Mouse (Mus musculus) MEL (cell line): ENCODE data around the gene Aldh9a1. TPM values are rescaled to one million over a fixed set of nuclear protein-coding genes. Genes with fewer than 3 reads are reported as not detected.

Experiments
- DNase-seq: peaks from one replicate; pipeline ENCODE4 v3.0.0; 2011; ENCODE audit warnings: low read depth, low spot score
- H3K27ac ChIP-seq: 2 replicates; pipeline ENCODE4 v1.5.1; 2012; ENCODE audit warnings: low read depth, mild to moderate bottlenecking, control low read depth, low read length, moderate library complexity; ENCODE audit not compliant: control insufficient read depth
- H3K27me3 ChIP-seq, 2 experiments: fragments of 150-350 bp in 1 of 2; sonication (generic) in 1 of 2; 2 replicates each; pipeline ENCODE4 v1.6.1; 2012; ENCODE audit warnings: low read length in 2 of 2, mild to moderate bottlenecking in 2 of 2, improper control_type of control experiment in 1 of 2, moderate library complexity in 1 of 2; ENCODE audit not compliant: insufficient read depth in 2 of 2, control insufficient read depth in 1 of 2
- H3K36me3 ChIP-seq, 2 experiments: 2 replicates each; pipeline ENCODE4 v1.6.1; 2012 to 2014; ENCODE audit warnings: low read length in 2 of 2, improper control_type of control experiment in 1 of 2, inconsistent platforms in 1 of 2, mild to moderate bottlenecking in 1 of 2; ENCODE audit not compliant: insufficient read depth in 2 of 2, control insufficient read depth in 1 of 2
- H3K4me1 ChIP-seq, 2 experiments: fragments of 150-350 bp in 1 of 2; sonication (generic) in 1 of 2; 2 replicates each; pipeline ENCODE4 v1.6.1; 2012; ENCODE audit warnings: low read length in 2 of 2, improper control_type of control experiment in 1 of 2, mild to moderate bottlenecking in 1 of 2; ENCODE audit not compliant: insufficient read depth in 2 of 2, control insufficient read depth in 1 of 2
- H3K4me3 ChIP-seq, 2 experiments: fragments of 150-350 bp in 1 of 2; sonication (generic) in 1 of 2; 2 replicates each; pipeline ENCODE4 v1.5.1; 2012; ENCODE audit warnings: low read depth in 2 of 2, low read length in 2 of 2, mild to moderate bottlenecking in 2 of 2, moderate library complexity in 2 of 2, control low read depth in 1 of 2, improper control_type of control experiment in 1 of 2; ENCODE audit not compliant: control insufficient read depth in 1 of 2, insufficient read depth in 1 of 2
- H3K79me2 ChIP-seq: 2 replicates; pipeline ENCODE4 v1.6.1; 2012; ENCODE audit warnings: mild to moderate bottlenecking, low read length, moderate library complexity; ENCODE audit not compliant: control insufficient read depth, poor library complexity, insufficient read depth
- H3K9ac ChIP-seq: 2 replicates; pipeline ENCODE4 v1.6.1; 2012; ENCODE audit warnings: low read depth, mild to moderate bottlenecking, control low read depth, low read length, moderate library complexity; ENCODE audit not compliant: control insufficient read depth, poor library complexity, severe bottlenecking
- H3K9me3 ChIP-seq: fragments of 150-350 bp; sonication (generic); replicated peaks from 2 replicates; pipeline ENCODE4 v1.6.1; 2012; ENCODE audit warnings: mild to moderate bottlenecking, low read length, improper control_type of control experiment, moderate library complexity; ENCODE audit not compliant: insufficient read depth
- BHLHE40 ChIP-seq: IDR thresholded peaks from 2 replicates; pipeline ENCODE4 v1.6.1; 2012; ENCODE audit warnings: low read depth, mild to moderate bottlenecking, inconsistent platforms, low read length, improper control_type of control experiment, borderline replicate concordance
- CHD1 ChIP-seq: IDR thresholded peaks from 2 replicates; pipeline ENCODE4 v1.6.1; 2012; ENCODE audit warnings: low read depth, mild to moderate bottlenecking, inconsistent platforms, low read length, improper control_type of control experiment
- E2F4 ChIP-seq: IDR thresholded peaks from 2 replicates; pipeline ENCODE4 v1.6.1; 2011; ENCODE audit warnings: low read depth, low read length, improper control_type of control experiment, borderline replicate concordance
- ELF1 ChIP-seq: IDR thresholded peaks from 2 replicates; pipeline ENCODE4 v1.6.1; 2014; ENCODE audit warnings: low read depth, mild to moderate bottlenecking, inconsistent platforms, low read length, improper control_type of control experiment, moderate library complexity
- EP300 ChIP-seq, 2 experiments: IDR thresholded peaks; 2 replicates each; pipeline ENCODE4 v1.6.1; 2011; ENCODE audit warnings: improper control_type of control experiment in 2 of 2, low read length in 2 of 2, low read depth in 1 of 2, mild to moderate bottlenecking in 1 of 2
- ETS1 ChIP-seq: IDR thresholded peaks from 2 replicates; pipeline ENCODE4 v1.6.1; 2012; ENCODE audit warnings: low read depth, mild to moderate bottlenecking, inconsistent platforms, low read length, improper control_type of control experiment, moderate library complexity
- GABPA ChIP-seq: IDR thresholded peaks from 2 replicates; pipeline ENCODE4 v1.6.1; 2012; ENCODE audit warnings: low read depth, mild to moderate bottlenecking, inconsistent platforms, low read length, improper control_type of control experiment, moderate library complexity
- JUND ChIP-seq: IDR thresholded peaks from 2 replicates; pipeline ENCODE4 v1.6.1; 2011; ENCODE audit warnings: low read depth, mild to moderate bottlenecking, improper control_type of control experiment, low read length
- KAT2A ChIP-seq: conservative IDR thresholded peaks from 2 replicates; pipeline ENCODE4 v1.6.1; 2012; ENCODE audit warnings: low read depth, low read length, improper control_type of control experiment, inconsistent platforms
- MAZ ChIP-seq: IDR thresholded peaks from 2 replicates; pipeline ENCODE4 v1.6.1; 2012; ENCODE audit warnings: low read depth, mild to moderate bottlenecking, inconsistent platforms, low read length, improper control_type of control experiment
- MYB ChIP-seq: IDR thresholded peaks from 2 replicates; pipeline ENCODE4 v1.6.1; 2011; ENCODE audit warnings: mild to moderate bottlenecking, low read depth, low read length, improper control_type of control experiment
- MYC ChIP-seq: IDR thresholded peaks from 2 replicates; pipeline ENCODE4 v1.6.1; 2011; ENCODE audit warnings: low read depth, mild to moderate bottlenecking, low read length, improper control_type of control experiment, moderate library complexity
- NELFE ChIP-seq: IDR thresholded peaks from 2 replicates; pipeline ENCODE4 v1.6.1; 2011; ENCODE audit warnings: low read depth, low read length, improper control_type of control experiment
- NRF1 ChIP-seq: IDR thresholded peaks from 2 replicates; pipeline ENCODE4 v1.6.1; 2014; ENCODE audit warnings: low read depth, mild to moderate bottlenecking, inconsistent platforms, low read length, improper control_type of control experiment, moderate library complexity; ENCODE audit not compliant: poor library complexity, insufficient read depth, severe bottlenecking
- POLR2A ChIP-seq, 2 experiments: IDR thresholded peaks; 2 replicates each; pipeline ENCODE4 v1.6.1; 2011 to 2012; ENCODE audit warnings: low read length in 2 of 2, mild to moderate bottlenecking in 2 of 2, control low read depth in 1 of 2, improper control_type of control experiment in 1 of 2, low read depth in 1 of 2, moderate library complexity in 1 of 2; ENCODE audit not compliant: control insufficient read depth in 1 of 2, insufficient read depth in 1 of 2, poor library complexity in 1 of 2
- POLR2AphosphoS2 ChIP-seq: IDR thresholded peaks from 2 replicates; pipeline ENCODE4 v1.6.1; 2011; ENCODE audit warnings: low read length, improper control_type of control experiment
- RAD21 ChIP-seq: IDR thresholded peaks from 2 replicates; pipeline ENCODE4 v1.6.1; 2011; ENCODE audit warnings: mild to moderate bottlenecking, low read depth, low read length, improper control_type of control experiment
- TAL1 ChIP-seq: IDR thresholded peaks from 2 replicates; pipeline ENCODE4 v1.6.1; 2012; ENCODE audit warnings: mild to moderate bottlenecking, inconsistent platforms, low read length, moderate library complexity, mixed read lengths
- TBP ChIP-seq: IDR thresholded peaks from 2 replicates; pipeline ENCODE4 v1.8.0; 2011; ENCODE audit warnings: low read depth, low read length, improper control_type of control experiment
- TCF12 ChIP-seq: IDR thresholded peaks from 2 replicates; pipeline ENCODE4 v1.6.1; 2014; ENCODE audit warnings: low read depth, mild to moderate bottlenecking, inconsistent platforms, low read length, improper control_type of control experiment, moderate library complexity
- UBTF ChIP-seq: IDR thresholded peaks from 2 replicates; pipeline ENCODE4 v1.6.1; 2012; ENCODE audit warnings: low read depth, mild to moderate bottlenecking, inconsistent platforms, low read length, improper control_type of control experiment, moderate library complexity, borderline replicate concordance; ENCODE audit not compliant: insufficient read depth
- USF2 ChIP-seq, 2 experiments: IDR thresholded peaks; 2 replicates each; pipeline ENCODE4 v1.6.1; 2011 to 2012; ENCODE audit warnings: improper control_type of control experiment in 2 of 2, low read length in 2 of 2, borderline replicate concordance in 1 of 2, inconsistent platforms in 1 of 2, low read depth in 1 of 2, mild to moderate bottlenecking in 1 of 2; ENCODE audit not compliant: insufficient read depth in 1 of 2
- ZMIZ1 ChIP-seq: IDR thresholded peaks from 2 replicates; pipeline ENCODE4 v1.6.1; 2012; ENCODE audit warnings: low read depth, mild to moderate bottlenecking, inconsistent platforms, low read length, improper control_type of control experiment, moderate library complexity
- polyA plus RNA-seq, 2 experiments: library from polyadenylated mRNA; stranded (reverse) in 1 of 2; unstranded in 1 of 2; fragments of >175 nt in 1 of 2; fragments of >200 nt in 1 of 2; gene quantifications; 2 replicates each; pipeline versions ENCODE4 v1.2.1 to v1.2.4; 2012; ENCODE audit warnings: low replicate concordance in 2 of 2, low read depth in 1 of 2; ENCODE audit not compliant: insufficient read length in 2 of 2, insufficient read depth in 1 of 2, missing spikeins in 1 of 2
- total RNA-seq: library from RNA; depleted of rRNA; stranded (reverse); fragments of 300-350 nt; gene quantifications from 2 replicates; pipeline ENCODE4 v1.2.3, GENCODE M21; 2012

Aldh9a1 gene
- total and polyA plus RNA-seq, 3 experiments: 14.3 to 78.2 TPM; not detected in 1

GRCm38 (mm10) chr1:167363322-167363721, 13.5 kb downstream of the Aldh9a1 start:
- Histone ChIP-seq H3K4me1 (peaks cover 0 to 2% of the 10 kb centered on the region in 2 experiments; a peak in 2 of 4 replicates), H3K27me3 (no peaks in the 10 kb centered on the region), H3K27ac (no peak overlapping the region), H3K9me3 (no peaks in the 10 kb centered on the region), H3K79me2 (no peaks in the 10 kb centered on the region), H3K4me3 (no peak overlapping the region), H3K9ac (no peak overlapping the region), H3K36me3 (peaks cover 4 to 7% of the 10 kb centered on the region in 2 experiments)
- TF ChIP-seq CHD1 (no peak), TBP (no peak), TCF12 (no peak), NRF1 (no peak), ZMIZ1 (no peak), USF2 (IDR thresholded peaks at IDR 0.05; ENCODE audit: borderline replicate concordance in 1 of 2, insufficient read depth in 1 of 2, low read depth in 1 of 2, low read length in 2 of 2) (no peak), POLR2A (IDR thresholded peaks at IDR 0.05; ENCODE audit: control insufficient read depth in 1 of 2, insufficient read depth in 1 of 2, low read depth in 1 of 2, low read length in 2 of 2, poor library complexity in 1 of 2) (no peak), NELFE (no peak), MAZ (no peak), ELF1 (no peak), TAL1 (no peak), JUND (no peak), RAD21 (no peak), GABPA (no peak), BHLHE40 (no peak), POLR2AphosphoS2 (no peak), MYB (no peak), ETS1 (no peak), EP300 (IDR thresholded peaks at IDR 0.05; ENCODE audit: low read depth in 1 of 2, low read length in 2 of 2) (no peak)
- DNase-seq: no peak

- no peak overlapping the region for H3K27ac ChIP-seq
- H3K9me3 ChIP-seq: no peaks in the 10 kb centered on the region
- H3K4me1 ChIP-seq: peaks cover 0 to 2% of the 10 kb centered on the region in 2 experiments; a peak in 2 of 4 replicates
- no peak overlapping the region for H3K4me3 ChIP-seq
- DNase-seq: no peak
- H3K9ac ChIP-seq: no peak overlapping the region
- TF ChIP-seq KAT2A: no peak
- TF ChIP-seq ZMIZ1: no peak
- TF ChIP-seq MYC: no peak
- no peak for TF ChIP-seq E2F4
- TF ChIP-seq UBTF: no peak
- TF ChIP-seq, all 39 proteins: peak for 0
- Histone ChIP-seq H3K36me3 (peaks cover 4 to 8% of the 10 kb centered on the region in 2 experiments), H3K79me2 (no peaks in the 10 kb centered on the region), H3K27me3 (no peaks in the 10 kb centered on the region)
These were observed 16.0 kb downstream of the Aldh9a1 start for GRCm38 (mm10) chr1:167365808-167366207.
